Mouse (Mus musculus): ENCODE measurements around the gene Ptprg. TPM values are rescaled to one million over a fixed set of nuclear protein-coding genes. Genes with fewer than 3 reads are reported as not detected.

Gene Ptprg
- total and polyA plus RNA-seq, 3 experiments, result not detected

DNA sequence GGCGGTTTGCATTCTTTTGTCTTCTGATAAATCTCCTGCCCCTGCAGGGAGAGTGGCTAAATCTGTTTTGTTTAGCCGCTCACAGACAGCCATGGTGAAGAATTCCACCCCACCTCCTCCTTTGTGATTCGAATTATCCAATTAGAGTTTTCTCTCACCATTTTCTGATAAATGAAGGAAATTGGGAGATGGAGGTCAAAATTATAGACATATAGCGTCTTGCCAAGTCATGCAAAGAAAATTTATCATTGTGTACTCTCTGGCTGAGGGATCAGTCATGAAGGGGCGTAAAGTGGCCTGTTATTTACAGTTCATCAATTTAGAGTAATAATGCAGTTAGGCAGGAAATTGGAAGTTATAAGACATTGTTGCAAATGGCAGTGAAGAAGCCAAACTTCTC lies 168.8 kb downstream of the Ptprg start (continued):
- TF ChIP-seq MAFK (IDR thresholded peaks at IDR 0.05; ENCODE audit: borderline replicate concordance, low read depth, low read length), result no peak

DNA sequence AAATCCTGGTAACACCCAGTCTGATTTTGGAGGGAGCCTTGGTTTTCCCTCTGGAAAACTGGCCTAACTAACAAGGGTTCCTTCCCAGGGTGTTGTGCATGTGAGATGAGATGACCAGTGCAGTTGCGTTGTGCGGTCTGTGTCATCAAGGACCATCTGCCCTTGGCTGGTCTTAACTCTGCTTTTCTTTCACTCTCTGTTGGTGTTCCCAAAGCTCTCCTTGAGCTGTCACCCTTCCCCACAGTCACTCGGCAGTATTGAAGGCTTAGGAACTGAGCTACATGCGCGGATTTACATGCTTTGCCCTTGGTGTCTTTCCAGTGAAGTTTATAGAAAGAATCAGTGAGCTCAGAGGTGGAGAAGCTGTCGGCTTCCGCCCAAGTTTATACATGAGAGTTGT lies 170.5 kb downstream of the Ptprg start:
- no peaks in the 10 kb centered on the region for H3K9me3 ChIP-seq (replicated peaks; ENCODE audit: insufficient read depth, low read length)
- no peak overlapping the region for H3K9ac ChIP-seq (ENCODE audit: control insufficient read depth, low read depth, low read length, poor library complexity, severe bottlenecking)
- no peaks in the 10 kb centered on the region for H3K79me2 ChIP-seq (ENCODE audit: control insufficient read depth, insufficient read depth, low read length, poor library complexity)
- no peaks in the 10 kb centered on the region for H3K36me3 ChIP-seq (ENCODE audit: control insufficient read depth in 1 of 2, insufficient read depth in 2 of 2, low read length in 2 of 2)
- H3K4me3 ChIP-seq (ENCODE audit: control insufficient read depth in 1 of 2, insufficient read depth in 1 of 2, low read depth in 2 of 2, low read length in 2 of 2), result no peak overlapping the region
- TF ChIP-seq USF1 (IDR thresholded peaks at IDR 0.05; ENCODE audit: low read depth, low read length) (no peak), MEF2A (IDR thresholded peaks at IDR 0.05; ENCODE audit: extremely low read depth, insufficient replicate concordance, low read depth, low read length, poor library complexity, severe bottlenecking) (no peak), MXI1 (IDR thresholded peaks at IDR 0.05; ENCODE audit: low read depth, low read length) (no peak), POLR2AphosphoS2 (IDR thresholded peaks at IDR 0.05; ENCODE audit: low read length) (no peak), SMC3 (IDR thresholded peaks at IDR 0.05; ENCODE audit: low read depth, low read length) (no peak)
- no peaks in the 10 kb centered on the region for H3K27me3 ChIP-seq (ENCODE audit: control insufficient read depth in 1 of 2, insufficient read depth in 2 of 2, low read length in 2 of 2)
- H3K4me1 ChIP-seq (ENCODE audit: control insufficient read depth in 1 of 2, insufficient read depth in 2 of 2, low read length in 2 of 2), result no peaks in the 10 kb centered on the region
- DNase-seq (ENCODE audit: low read depth, low spot score), result no peak
- H3K27ac ChIP-seq (ENCODE audit: control insufficient read depth, low read depth, low read length), result no peak overlapping the region

DNA sequence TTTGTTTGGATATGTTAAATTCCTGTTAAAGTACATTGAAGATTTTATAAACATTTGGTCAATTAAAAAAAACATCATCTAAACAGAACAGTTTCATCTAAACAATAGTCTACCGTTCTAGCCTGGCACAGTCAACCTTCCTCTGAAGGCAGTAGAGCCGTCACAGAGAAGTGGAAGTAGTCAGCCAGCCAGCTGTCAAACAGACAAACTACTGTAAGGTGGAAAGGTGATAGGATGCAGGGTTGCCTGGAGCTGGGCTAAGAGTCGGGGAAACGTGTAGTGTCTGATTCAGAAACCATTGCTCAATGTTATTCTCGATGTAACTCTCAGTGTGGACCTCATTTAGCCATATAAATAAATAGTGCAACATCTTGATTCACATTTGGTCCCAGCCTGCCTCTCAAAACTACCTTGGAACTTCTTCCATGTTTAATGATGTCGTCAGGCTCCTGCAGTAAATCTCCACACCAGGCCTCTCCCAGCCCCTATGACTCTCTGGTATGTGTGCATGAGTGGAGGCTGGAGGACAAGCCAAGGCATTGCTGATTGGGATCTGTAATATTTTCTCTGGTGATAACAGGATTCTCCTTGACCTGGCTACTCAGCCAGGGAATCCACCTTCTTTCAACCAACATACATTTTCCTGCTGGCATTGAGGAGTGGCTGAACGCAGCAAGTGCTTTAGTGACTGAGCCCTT lies 178.0 kb downstream of the Ptprg start:
- H3K4me3 ChIP-seq (ENCODE audit: control insufficient read depth in 1 of 2, insufficient read depth in 1 of 2, low read depth in 2 of 2, low read length in 2 of 2), result no peak overlapping the region
- no peak for TF ChIP-seq GATA1 (IDR thresholded peaks at IDR 0.05; ENCODE audit: low read depth, low read length)
- TF ChIP-seq SIN3A (IDR thresholded peaks at IDR 0.05; ENCODE audit: low read length), result no peak
- TF ChIP-seq CTCF (IDR thresholded peaks at IDR 0.05 in 2 of 3, conservative IDR thresholded peaks at IDR 0.05 in 1 of 3; ENCODE audit: control insufficient read depth in 1 of 3, insufficient read depth in 1 of 3, low read depth in 2 of 3, low read length in 3 of 3, poor library complexity in 1 of 3, severe bottlenecking in 1 of 3), result no peak
- TF ChIP-seq KAT2A (conservative IDR thresholded peaks at IDR 0.05; ENCODE audit: low read depth, low read length), result no peak
- no peak for TF ChIP-seq CHD1 (IDR thresholded peaks at IDR 0.05; ENCODE audit: low read depth, low read length)
- TF ChIP-seq CHD2 (IDR thresholded peaks at IDR 0.05; ENCODE audit: low read length), result no peak
- TF ChIP-seq MEF2A (IDR thresholded peaks at IDR 0.05; ENCODE audit: extremely low read depth, insufficient replicate concordance, low read depth, low read length, poor library complexity, severe bottlenecking), result no peak
- no peak overlapping the region for H3K27ac ChIP-seq (ENCODE audit: control insufficient read depth, low read depth, low read length)
- H3K36me3 ChIP-seq (ENCODE audit: control insufficient read depth in 1 of 2, insufficient read depth in 2 of 2, low read length in 2 of 2), result no peaks in the 10 kb centered on the region
- no peaks in the 10 kb centered on the region for H3K79me2 ChIP-seq (ENCODE audit: control insufficient read depth, insufficient read depth, low read length, poor library complexity)
- no peaks in the 10 kb centered on the region for H3K4me1 ChIP-seq (ENCODE audit: control insufficient read depth in 1 of 2, insufficient read depth in 2 of 2, low read length in 2 of 2)
- H3K9me3 ChIP-seq (replicated peaks; ENCODE audit: insufficient read depth, low read length), result no peaks in the 10 kb centered on the region
- H3K9ac ChIP-seq (ENCODE audit: control insufficient read depth, low read depth, low read length, poor library complexity, severe bottlenecking), result no peak overlapping the region
- no peaks in the 10 kb centered on the region for H3K27me3 ChIP-seq (ENCODE audit: control insufficient read depth in 1 of 2, insufficient read depth in 2 of 2, low read length in 2 of 2)
- no peak for DNase-seq (ENCODE audit: low read depth, low spot score)

DNA sequence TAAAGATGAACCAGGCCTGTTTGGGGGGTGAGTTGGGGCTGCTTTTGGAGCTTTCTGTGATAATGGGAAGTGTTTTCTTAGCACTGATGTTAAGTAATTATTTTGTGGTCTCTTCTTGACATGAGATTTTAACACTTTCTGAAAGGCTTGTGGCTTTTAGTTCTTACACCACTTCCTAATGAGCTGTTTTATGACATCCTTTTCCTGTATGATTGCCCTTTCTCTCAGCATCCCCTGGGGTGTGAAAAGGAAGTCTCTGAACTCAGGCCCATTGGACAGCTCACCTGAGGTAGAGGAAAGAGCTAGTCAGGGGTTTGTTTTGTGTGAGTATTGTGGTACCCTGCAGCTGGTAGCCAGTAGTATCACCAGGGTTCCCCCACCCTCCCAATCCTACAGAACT lies 179.0 kb downstream of the Ptprg start:
- no peaks in the 10 kb centered on the region for H3K27me3 ChIP-seq (ENCODE audit: control insufficient read depth in 1 of 2, insufficient read depth in 2 of 2, low read length in 2 of 2)
- DNase-seq (ENCODE audit: low read depth, low spot score), result no peak
- no peak overlapping the region for H3K9ac ChIP-seq (ENCODE audit: control insufficient read depth, low read depth, low read length, poor library complexity, severe bottlenecking)
- H3K27ac ChIP-seq (ENCODE audit: control insufficient read depth, low read depth, low read length), result no peak overlapping the region
- no peaks in the 10 kb centered on the region for H3K4me1 ChIP-seq (ENCODE audit: control insufficient read depth in 1 of 2, insufficient read depth in 2 of 2, low read length in 2 of 2)
- no peak overlapping the region for H3K4me3 ChIP-seq (ENCODE audit: control insufficient read depth in 1 of 2, insufficient read depth in 1 of 2, low read depth in 2 of 2, low read length in 2 of 2)
- H3K9me3 ChIP-seq (replicated peaks; ENCODE audit: insufficient read depth, low read length), result no peaks in the 10 kb centered on the region
- no peaks in the 10 kb centered on the region for H3K79me2 ChIP-seq (ENCODE audit: control insufficient read depth, insufficient read depth, low read length, poor library complexity)
- H3K36me3 ChIP-seq (ENCODE audit: control insufficient read depth in 1 of 2, insufficient read depth in 2 of 2, low read length in 2 of 2), result no peaks in the 10 kb centered on the region
- TF ChIP-seq RAD21 (IDR thresholded peaks at IDR 0.05; ENCODE audit: low read depth, low read length) (no peak), USF1 (IDR thresholded peaks at IDR 0.05; ENCODE audit: low read depth, low read length) (no peak), BHLHE40 (IDR thresholded peaks at IDR 0.05; ENCODE audit: borderline replicate concordance, low read depth, low read length) (no peak), CHD1 (IDR thresholded peaks at IDR 0.05; ENCODE audit: low read depth, low read length) (no peak), SIN3A (IDR thresholded peaks at IDR 0.05; ENCODE audit: low read length) (no peak), TCF12 (IDR thresholded peaks at IDR 0.05; ENCODE audit: low read depth, low read length) (no peak), MAFK (IDR thresholded peaks at IDR 0.05; ENCODE audit: borderline replicate concordance, low read depth, low read length) (no peak), NELFE (IDR thresholded peaks at IDR 0.05; ENCODE audit: low read depth, low read length) (no peak), ETS1 (IDR thresholded peaks at IDR 0.05; ENCODE audit: low read depth, low read length) (no peak), MYB (IDR thresholded peaks at IDR 0.05; ENCODE audit: low read depth, low read length) (no peak), GATA1 (IDR thresholded peaks at IDR 0.05; ENCODE audit: low read depth, low read length) (no peak)
